Mouse (Mus musculus) liver, adult 2 months (tissue): Measurements from ENCODE around the gene Snapc2. TPM values are rescaled to one million over a fixed set of nuclear protein-coding genes. Genes with fewer than 3 reads are reported as not detected.

ENCODE experiments used
- DNase-seq: peaks from one replicate; pipeline ENCODE4 v3.0.0-alpha.2; 2011; ENCODE audit warnings: low read depth, low spot score; ENCODE audit errors: extremely low read depth
- H3K27ac ChIP-seq: fragments of 200-500 bp; replicated peaks from 2 replicates; pipeline ENCODE4 v1.5.1; 2012; ENCODE audit warnings: low read depth, mild to moderate bottlenecking, control low read depth, inconsistent platforms, low read length; ENCODE audit not compliant: insufficient read depth
- H3K27me3 ChIP-seq: fragments of 200-500 bp; 2 replicates; pipeline ENCODE4 v1.6.1; 2012; ENCODE audit warnings: mild to moderate bottlenecking, moderate library complexity, low read length, inconsistent platforms; ENCODE audit not compliant: control insufficient read depth, insufficient read depth
- H3K36me3 ChIP-seq: fragments of 200-500 bp; 2 replicates; pipeline ENCODE4 v1.6.1; 2012; ENCODE audit warnings: low read length, inconsistent platforms; ENCODE audit not compliant: control insufficient read depth, insufficient read depth
- H3K4me1 ChIP-seq: fragments of 200-500 bp; 2 replicates; pipeline ENCODE4 v1.6.1; 2011; ENCODE audit warnings: low read length; ENCODE audit not compliant: control insufficient read depth, insufficient read depth
- H3K4me3 ChIP-seq: fragments of 200-500 bp; 2 replicates; pipeline ENCODE4 v1.5.1; 2011; ENCODE audit warnings: low read depth, mild to moderate bottlenecking, control low read depth, low read length, moderate library complexity; ENCODE audit not compliant: insufficient read depth
- H3K79me2 ChIP-seq: fragments of 200-500 bp; 2 replicates; pipeline ENCODE4 v1.6.1; 2012; ENCODE audit warnings: inconsistent platforms, mild to moderate bottlenecking, low read length, moderate library complexity; ENCODE audit not compliant: control insufficient read depth, insufficient read depth
- H3K9ac ChIP-seq: fragments of 200-500 bp; 2 replicates; pipeline ENCODE4 v1.6.1; 2012; ENCODE audit warnings: low read depth, mild to moderate bottlenecking, control low read depth, inconsistent platforms, low read length
- CTCF ChIP-seq: fragments of 200-500 bp; IDR thresholded peaks from 2 replicates; pipeline ENCODE4 v1.5.1; 2011; ENCODE audit warnings: low read depth, low read length, control low read depth
- POLR2A ChIP-seq: fragments of 200-500 bp; IDR thresholded peaks from 2 replicates; pipeline ENCODE4 v1.6.1; 2011; ENCODE audit warnings: low read length, control low read depth; ENCODE audit not compliant: insufficient read depth; ENCODE audit errors: extremely low read depth
- WGBS: fragments of 180-500 bp; shearing (Covaris S2); methylation state at CpG from one replicate; pipeline ENCODE4 v1.1.7; 2018; 5-methylcytosine and 5-hydroxymethylcytosine counted together
- polyA plus RNA-seq: library from polyadenylated mRNA; depleted of rRNA; stranded (reverse); fragments of >200 nt; gene quantifications from 2 replicates; pipeline ENCODE4 v1.2.3, GENCODE M21; 2012
- total RNA-seq: library from RNA; depleted of rRNA; stranded (reverse); fragments of >200 nt; gene quantifications from 2 replicates; pipeline ENCODE4 v1.2.3, GENCODE M21; 2014

Snapc2 gene
- total and polyA plus RNA-seq, 2 experiments: 6.7 to 22.2 TPM

- Histone ChIP-seq H3K4me3 (no peak overlapping the region), H3K9ac (no peak overlapping the region), H3K4me1 (no peaks in the 10 kb centered on the region), H3K79me2 (no peaks in the 10 kb centered on the region), H3K36me3 (no peaks in the 10 kb centered on the region), H3K27ac (no peak overlapping the region), H3K27me3 (no peaks in the 10 kb centered on the region)
- DNase-seq: no peak
- 69% methylated on average over 10 of the region's 10 CpGs for WGBS
- no peak for TF ChIP-seq CTCF
- no peak for TF ChIP-seq POLR2A
Observed at GRCm38 (mm10) chr8:4230612-4231351, 22.1 kb upstream of the Snapc2 start.

DNA sequence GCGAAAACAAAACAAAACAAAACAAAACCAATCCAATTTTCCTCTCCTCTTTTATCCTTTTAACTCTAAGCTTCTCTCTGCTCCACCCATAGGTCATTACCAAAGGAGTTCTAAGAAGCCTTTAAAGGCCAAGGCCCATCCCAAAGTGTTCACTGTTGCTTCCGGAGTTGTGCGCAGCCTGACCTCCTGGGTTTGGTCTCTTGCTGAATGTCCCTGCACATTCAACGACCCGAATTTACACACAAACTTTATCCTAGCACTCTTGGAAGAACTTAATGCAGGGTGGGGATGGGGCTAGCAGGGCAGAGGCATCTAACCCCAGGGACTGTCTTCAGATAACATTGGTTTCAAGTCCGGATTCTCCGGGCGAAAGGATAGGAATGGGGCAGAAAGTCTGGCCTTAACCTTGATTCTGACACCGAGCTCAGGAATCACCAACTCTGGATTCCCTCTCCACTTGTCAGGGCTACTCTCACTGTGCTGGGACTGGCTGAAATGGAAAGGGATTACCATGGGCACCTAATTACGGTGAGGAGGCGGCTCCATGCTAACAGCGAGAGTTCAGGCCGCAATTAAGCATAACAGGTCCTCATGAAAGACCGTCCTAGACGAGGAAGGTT is 15.0 kb upstream of the Snapc2 start:
- peak; percentile 57 for DNase-seq
- peaks cover 10% of the 10 kb centered on the region for H3K4me1 ChIP-seq
- H3K27ac ChIP-seq: peak overlapping the region; percentile 88
- peak overlapping the region; percentile 60 for H3K4me3 ChIP-seq
- H3K36me3 ChIP-seq: no peaks in the 10 kb centered on the region
- H3K79me2 ChIP-seq: peaks cover 12% of the 10 kb centered on the region; the same call in 1 of the 2 replicates
- TF ChIP-seq CTCF: no peak
- no peak for TF ChIP-seq POLR2A
- WGBS: 4% methylated on average over 15 of the region's 15 CpGs
- no peaks in the 10 kb centered on the region for H3K27me3 ChIP-seq
- H3K9ac ChIP-seq: peak overlapping the region; percentile 78

GRCm38 (mm10) chr8:4238434-4239192 is 14.3 kb upstream of the Snapc2 start, which contains the start of the genes Map2k7 and Gm49320:
Gene Map2k7 (plus strand): TSS chr8:4238740.
Gene Gm49320 (plus strand): TSS chr8:4238865.
- H3K4me1 ChIP-seq: peaks cover 10% of the 10 kb centered on the region
- H3K4me3 ChIP-seq: peak within 1 kb of the TSS; percentile 78
- TF ChIP-seq POLR2A (peak; percentile 80), CTCF (peak; percentile 53)
- H3K36me3 ChIP-seq: peaks cover 2% of the 10 kb centered on the region
- H3K27me3 ChIP-seq: no peaks in the 10 kb centered on the region
- H3K9ac ChIP-seq: peak within 1 kb of the TSS; percentile 83
- H3K79me2 ChIP-seq: peaks cover 12% of the 10 kb centered on the region; the same call in 1 of the 2 replicates
- under 1% methylated on average over 67 of the region's 71 CpGs for WGBS
- DNase-seq: peak; percentile 95
- H3K27ac ChIP-seq: peak within 1 kb of the TSS; percentile 89

- Histone ChIP-seq H3K36me3 (peaks cover 9% of the 10 kb centered on the region), H3K79me2 (peaks cover 12% of the 10 kb centered on the region; the same call in 1 of the 2 replicates), H3K4me1 (peaks cover 10% of the 10 kb centered on the region), H3K9ac (peak overlapping the region; percentile 43), H3K27me3 (no peaks in the 10 kb centered on the region), H3K27ac (peak overlapping the region; percentile 48), H3K4me3 (peak overlapping the region; percentile 78)
- 4% methylated on average over 19 of the region's 19 CpGs for WGBS
- TF ChIP-seq CTCF (no peak), POLR2A (no peak)
- DNase-seq: peak; percentile 71
Observed at GRCm38 (mm10) chr8:4239193-4239890, 13.5 kb upstream of the Snapc2 start.

GRCm38 (mm10) chr8:4245061-4245460 is 7.8 kb upstream of the Snapc2 start:
- Histone ChIP-seq H3K27me3 (no peaks in the 10 kb centered on the region), H3K9ac (no peak overlapping the region), H3K4me1 (peaks cover under 1% of the 10 kb centered on the region), H3K36me3 (peaks cover 13% of the 10 kb centered on the region), H3K79me2 (peaks cover 6% of the 10 kb centered on the region; the same call in 1 of the 2 replicates), H3K27ac (no peak overlapping the region), H3K4me3 (no peak overlapping the region)
- TF ChIP-seq POLR2A (no peak), CTCF (no peak)
- 96% methylated on average over 5 of the region's 5 CpGs for WGBS
- no peak for DNase-seq
